ENCODE assay signal across 24 mouse cellular contexts in genomic region chr17:78585050-78585449, GRCm38 (mm10).
"Had no signal": no experiment of that assay in that cellular context is flagged by ENCODE, and none has a peak within 500 bp of the region (broad histone marks: within the 10 kb centered on the region; RNA-seq: fewer than 3 reads in every experiment).

No protein-coding gene starts in this region.

- H3K9ac ChIP-seq: heart, embryonic 12.5 days; hindbrain, embryonic 13.5 days; hindbrain, embryonic 15.5 days; kidney, embryonic 15.5 days; limb, embryonic 12.5 days; liver, embryonic 13.5 days had no signal

- H3K4me3 ChIP-seq: gastrocnemius, adult 2 months; heart, embryonic 10.5 days; heart, embryonic 12.5 days; hindbrain, embryonic 13.5 days; hindbrain, embryonic 15.5 days; kidney, embryonic 15.5 days; layer of hippocampus, adult 2 months; left cerebral cortex, adult 2 months; limb, embryonic 10.5 days; limb, embryonic 12.5 days; liver, embryonic 13.5 days had no signal

- H3K4me1 ChIP-seq: hindbrain, embryonic 13.5 days; limb, embryonic 12.5 days had no signal

- DNase-seq: gastrocnemius, adult 2 months; gastrocnemius, postnatal 10 days; gastrocnemius, postnatal 25 days; heart, adult 18-20 months; heart, postnatal 10 days; kidney, adult 11 months; kidney, adult 2 months; kidney, adult 9 months; kidney, postnatal 14 days; kidney, postnatal 36 days; liver; liver, embryonic 13.5 days had no signal

- H3K27ac ChIP-seq: gastrocnemius, adult 2 months; heart, embryonic 10.5 days; hindbrain, embryonic 13.5 days; hindbrain, embryonic 15.5 days; hindbrain, postnatal 0 days; kidney, embryonic 15.5 days; kidney, postnatal 0 days; layer of hippocampus, adult 2 months; left cerebral cortex, adult 2 months; limb, embryonic 10.5 days; limb, embryonic 12.5 days; liver, embryonic 13.5 days had no signal

- H3K27me3 ChIP-seq: hindbrain, embryonic 13.5 days; hindbrain, embryonic 15.5 days; kidney, embryonic 15.5 days; limb, embryonic 12.5 days had no signal

- H3K9me3 ChIP-seq: heart, embryonic 10.5 days; heart, embryonic 12.5 days; hindbrain, embryonic 13.5 days; hindbrain, embryonic 15.5 days; kidney, embryonic 15.5 days; limb, embryonic 10.5 days; limb, embryonic 12.5 days; liver, embryonic 13.5 days had no signal

- H3K36me3 ChIP-seq: heart, embryonic 10.5 days; heart, embryonic 12.5 days; hindbrain, embryonic 13.5 days; hindbrain, embryonic 15.5 days; kidney, embryonic 15.5 days; limb, embryonic 10.5 days; limb, embryonic 12.5 days; liver, embryonic 13.5 days had no signal

- ATAC-seq: hindbrain, postnatal 0 days; intestine, embryonic 16.5 days had no signal
